Mouse (Mus musculus) heart, adult 8-10 months (tissue): Measurements from ENCODE around the gene Vmn1r231. TPM values are rescaled to one million over a fixed set of nuclear protein-coding genes. Genes with fewer than 3 reads are reported as not detected.

Experiments
- DNase-seq: peaks from one replicate; pipeline ENCODE4 v3.0.0; 2022; ENCODE audit warnings: low spot score
- total RNA-seq, 4 experiments: library from RNA; stranded (reverse); gene quantifications; 2 replicates each; pipeline ENCODE4 v1.2.4; 2022

Gene Vmn1r231
- total RNA-seq, result not detected

- no peak for DNase-seq
Observed at GRCm38 (mm10) chr17:20904991-20905390, at the start of gene Vmn1r231. Vmn1r231 (minus strand) TSS chr17:20905091.

- no peak for DNase-seq
Observed at GRCm38 (mm10) chr17:20946636-20947035, 41.7 kb upstream of the Vmn1r231 start.

- DNase-seq, result peak; percentile 9
Observed at GRCm38 (mm10) chr17:20946026-20946565, 41.2 kb upstream of the Vmn1r231 start.

GRCm38 (mm10) chr17:20944985-20945891 is 40.3 kb upstream of the Vmn1r231 start, which contains the start of gene Ppp2r1a:
Ppp2r1a (plus strand) TSS chr17:20945311.
- peak; percentile 100 for DNase-seq

GRCm38 (mm10) chr17:20944226-20944625 is 39.3 kb upstream of the Vmn1r231 start:
- no peak for DNase-seq

- DNase-seq, result no peak
Observed at GRCm38 (mm10) chr17:20919614-20920013, 14.7 kb upstream of the Vmn1r231 start, which contains the start of gene Vmn1r232. Vmn1r232 (minus strand) TSS chr17:20919714.

- no peak for DNase-seq
Observed at GRCm38 (mm10) chr17:20840144-20840543, 64.7 kb downstream of the Vmn1r231 start, which contains the start of gene Vmn1r230. Vmn1r230 (plus strand) TSS chr17:20840444.

Other genes with a start within 250 kb of the Vmn1r231 start
- not detected for gene Vmn1r226, start 222.2 kb downstream of the Vmn1r231 start, total RNA-seq
- gene Vmn1r227, start 175.2 kb downstream of the Vmn1r231 start, total RNA-seq, result not detected
- not detected for gene Vmn1r228, start 118.9 kb downstream of the Vmn1r231 start, total RNA-seq
- gene Vmn1r229, start 93.5 kb downstream of the Vmn1r231 start, total RNA-seq, result not detected
- not detected for gene Vmn1r230, start 64.6 kb downstream of the Vmn1r231 start, total RNA-seq
- gene Vmn1r232, start 14.6 kb upstream of the Vmn1r231 start, total RNA-seq, result not detected
- 100 to 1,000 TPM; 165 to 207 (median 192) TPM for gene Ppp2r1a, start 40.2 kb upstream of the Vmn1r231 start, total RNA-seq
- not detected for gene Vmn1r233, start 91.4 kb upstream of the Vmn1r231 start, total RNA-seq
- 10 to 100 TPM in 2 of 4 experiments, 1 to 10 TPM in 2; 6.8 to 10.6 (median 8.7) TPM for gene Zfp160, start 103.8 kb upstream of the Vmn1r231 start, total RNA-seq